Mouse (Mus musculus) bone marrow, adult 2 months (tissue): ENCODE results near the gene Ly6g5c.

Experiments
- CTCF ChIP-seq: fragments of 200-500 bp; IDR thresholded peaks from 2 replicates; pipeline ENCODE4 v1.5.1; 2011; ENCODE audit warnings: low read length, control low read depth; ENCODE audit not compliant: control insufficient read depth, insufficient read depth
- POLR2A ChIP-seq: fragments of 200-500 bp; IDR thresholded peaks from 2 replicates; pipeline ENCODE4 v1.6.1; 2011; ENCODE audit warnings: low read depth, mild to moderate bottlenecking, control low read depth, low read length, borderline replicate concordance; ENCODE audit not compliant: control insufficient read depth

DNA sequence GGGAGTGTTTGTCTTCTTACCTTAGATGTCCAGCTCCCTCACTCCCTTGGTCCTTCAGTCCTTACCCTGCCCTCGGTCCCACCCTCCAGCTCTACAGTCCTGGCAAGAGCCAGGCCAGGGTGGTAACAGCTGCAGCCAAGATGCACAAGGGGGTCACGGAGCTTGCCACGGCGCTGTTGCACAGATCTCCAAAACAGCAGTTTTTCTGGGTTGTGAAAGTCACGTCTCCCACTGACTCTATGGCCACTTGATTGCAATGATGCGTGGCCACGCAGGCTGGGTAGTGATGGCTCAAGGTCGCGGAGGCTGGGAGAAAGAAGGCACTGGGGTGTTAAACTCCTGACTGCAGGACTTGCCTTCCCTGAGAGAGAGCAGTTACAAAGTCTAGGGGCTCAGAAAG lies 36.6 kb upstream of the Ly6g5c start:
- TF ChIP-seq POLR2A (no peak), CTCF (no peak)
